Mouse (Mus musculus): ENCODE results near the gene Slc1a7. TPM values are rescaled to one million over a fixed set of nuclear protein-coding genes. Genes with fewer than 3 reads are reported as not detected.

Slc1a7 gene
- total and polyA plus RNA-seq, 2 experiments = 0.04 to 0.09 TPM

GRCm38 (mm10) chr4:108005328-108005727 is 37.2 kb downstream of the Slc1a7 start:
- Histone ChIP-seq H3K4me3 (ENCODE audit: insufficient read depth, low read depth, low read length) (no peak overlapping the region), H3K36me3 (ENCODE audit: control insufficient read depth, insufficient read depth, low read length) (no peaks in the 10 kb centered on the region), H3K4me1 (ENCODE audit: control insufficient read depth, insufficient read depth, low read length) (no peaks in the 10 kb centered on the region), H3K9ac (ENCODE audit: low read depth, low read length) (no peak overlapping the region), H3K79me2 (ENCODE audit: control insufficient read depth, insufficient read depth, low read length) (no peaks in the 10 kb centered on the region), H3K27ac (replicated peaks; ENCODE audit: insufficient read depth, low read depth, low read length) (no peak overlapping the region), H3K27me3 (ENCODE audit: control insufficient read depth, insufficient read depth, low read length) (no peaks in the 10 kb centered on the region)
- DNase-seq (ENCODE audit: extremely low read depth, low read depth, low spot score) = no peak
- 62% methylated on average over 7 of the region's 7 CpGs for WGBS
- TF ChIP-seq CTCF (IDR thresholded peaks at IDR 0.05; ENCODE audit: low read depth, low read length) = no peak
- TF ChIP-seq POLR2A (IDR thresholded peaks at IDR 0.05; ENCODE audit: extremely low read depth, insufficient read depth, low read length) = no peak

GRCm38 (mm10) chr4:108007532-108008103 is 39.5 kb downstream of the Slc1a7 start:
- WGBS = 79% methylated on average over 7 of the region's 7 CpGs
- TF ChIP-seq POLR2A (IDR thresholded peaks at IDR 0.05; ENCODE audit: extremely low read depth, insufficient read depth, low read length) (no peak), CTCF (IDR thresholded peaks at IDR 0.05; ENCODE audit: low read depth, low read length) (no peak)

GRCm38 (mm10) chr4:108008541-108008940 is 40.4 kb downstream of the Slc1a7 start:
- Histone ChIP-seq H3K4me3 (ENCODE audit: insufficient read depth, low read depth, low read length) (no peak overlapping the region), H3K27ac (replicated peaks; ENCODE audit: insufficient read depth, low read depth, low read length) (no peak overlapping the region), H3K36me3 (ENCODE audit: control insufficient read depth, insufficient read depth, low read length) (no peaks in the 10 kb centered on the region), H3K9ac (ENCODE audit: low read depth, low read length) (no peak overlapping the region), H3K4me1 (ENCODE audit: control insufficient read depth, insufficient read depth, low read length) (no peaks in the 10 kb centered on the region), H3K79me2 (ENCODE audit: control insufficient read depth, insufficient read depth, low read length) (no peaks in the 10 kb centered on the region), H3K27me3 (ENCODE audit: control insufficient read depth, insufficient read depth, low read length) (no peaks in the 10 kb centered on the region)
- WGBS = 86% methylated on average over 8 of the region's 8 CpGs
- TF ChIP-seq CTCF (IDR thresholded peaks at IDR 0.05; ENCODE audit: low read depth, low read length) = no peak
- DNase-seq (ENCODE audit: extremely low read depth, low read depth, low spot score) = no peak

More at GRCm38 (mm10) chr4:108007532-108008103, 39.5 kb downstream of the Slc1a7 start:
- no peaks in the 10 kb centered on the region for H3K4me1 ChIP-seq (ENCODE audit: control insufficient read depth, insufficient read depth, low read length)
- H3K4me3 ChIP-seq (ENCODE audit: insufficient read depth, low read depth, low read length) = no peak overlapping the region
- H3K9ac ChIP-seq (ENCODE audit: low read depth, low read length) = no peak overlapping the region
- no peaks in the 10 kb centered on the region for H3K36me3 ChIP-seq (ENCODE audit: control insufficient read depth, insufficient read depth, low read length)
- DNase-seq (ENCODE audit: extremely low read depth, low read depth, low spot score) = no peak
- no peaks in the 10 kb centered on the region for H3K27me3 ChIP-seq (ENCODE audit: control insufficient read depth, insufficient read depth, low read length)
- no peak overlapping the region for H3K27ac ChIP-seq (replicated peaks; ENCODE audit: insufficient read depth, low read depth, low read length)
- H3K79me2 ChIP-seq (ENCODE audit: control insufficient read depth, insufficient read depth, low read length) = no peaks in the 10 kb centered on the region

- Histone ChIP-seq H3K9ac (ENCODE audit: low read depth, low read length) (no peak overlapping the region), H3K79me2 (ENCODE audit: control insufficient read depth, insufficient read depth, low read length) (no peaks in the 10 kb centered on the region), H3K36me3 (ENCODE audit: control insufficient read depth, insufficient read depth, low read length) (no peaks in the 10 kb centered on the region), H3K27me3 (ENCODE audit: control insufficient read depth, insufficient read depth, low read length) (no peaks in the 10 kb centered on the region), H3K27ac (replicated peaks; ENCODE audit: insufficient read depth, low read depth, low read length) (no peak overlapping the region), H3K4me3 (ENCODE audit: insufficient read depth, low read depth, low read length) (no peak overlapping the region), H3K4me1 (ENCODE audit: control insufficient read depth, insufficient read depth, low read length) (peaks cover 2% of the 10 kb centered on the region; the same call in 1 of the 2 replicates)
- DNase-seq (ENCODE audit: extremely low read depth, low read depth, low spot score) = no peak
- 91% methylated on average over 2 of the region's 2 CpGs for WGBS
- TF ChIP-seq CTCF (IDR thresholded peaks at IDR 0.05; ENCODE audit: low read depth, low read length) (no peak), POLR2A (IDR thresholded peaks at IDR 0.05; ENCODE audit: extremely low read depth, insufficient read depth, low read length) (no peak)
Measured at GRCm38 (mm10) chr4:108014466-108014865, 46.3 kb downstream of the Slc1a7 start.

DNA sequence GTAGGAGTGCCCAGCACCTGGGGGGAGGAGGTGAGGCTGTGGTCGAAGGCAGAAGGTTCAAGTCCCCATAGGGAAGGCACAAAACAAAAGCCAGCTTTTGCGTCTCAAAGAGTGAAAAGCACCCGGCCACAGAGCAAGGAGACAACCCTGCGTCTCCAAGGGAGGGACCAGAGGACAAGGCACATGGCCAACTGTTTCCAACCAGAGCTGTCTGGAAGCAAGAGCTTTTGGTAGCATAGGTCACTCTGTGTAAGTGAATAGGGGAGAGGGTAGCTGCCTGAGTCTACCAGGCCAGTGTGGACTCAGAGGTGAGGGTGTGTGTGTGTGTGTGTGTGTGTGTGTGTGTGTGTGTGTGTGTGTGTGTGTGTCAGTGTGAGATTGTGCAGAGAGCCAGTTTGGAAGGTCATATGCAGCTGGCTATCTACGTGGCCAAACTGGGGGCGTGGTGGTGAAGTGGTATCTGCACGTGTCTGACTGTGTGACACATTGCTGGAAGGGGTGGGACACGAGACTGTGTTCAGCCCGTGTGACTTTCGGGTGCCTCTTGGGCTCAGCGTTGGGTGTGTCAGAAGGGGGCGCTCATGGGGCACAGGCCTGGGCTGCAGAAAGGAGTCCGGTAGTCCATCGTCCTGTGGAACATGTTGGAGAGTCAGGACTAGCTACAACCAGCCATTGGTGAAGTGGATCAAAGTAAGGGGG is 47.1 kb downstream of the Slc1a7 start:
- Histone ChIP-seq H3K9ac (ENCODE audit: low read depth, low read length) (no peak overlapping the region), H3K4me3 (ENCODE audit: insufficient read depth, low read depth, low read length) (no peak overlapping the region), H3K27me3 (ENCODE audit: control insufficient read depth, insufficient read depth, low read length) (no peaks in the 10 kb centered on the region), H3K36me3 (ENCODE audit: control insufficient read depth, insufficient read depth, low read length) (no peaks in the 10 kb centered on the region), H3K4me1 (ENCODE audit: control insufficient read depth, insufficient read depth, low read length) (peaks cover 2% of the 10 kb centered on the region; the same call in 1 of the 2 replicates), H3K27ac (replicated peaks; ENCODE audit: insufficient read depth, low read depth, low read length) (no peak overlapping the region), H3K79me2 (ENCODE audit: control insufficient read depth, insufficient read depth, low read length) (no peaks in the 10 kb centered on the region)
- no peak for TF ChIP-seq POLR2A (IDR thresholded peaks at IDR 0.05; ENCODE audit: extremely low read depth, insufficient read depth, low read length)
- TF ChIP-seq CTCF (IDR thresholded peaks at IDR 0.05; ENCODE audit: low read depth, low read length) = peak; percentile 75
- 54% methylated on average over 14 of the region's 14 CpGs for WGBS
- peak; percentile 69 for DNase-seq (ENCODE audit: extremely low read depth, low read depth, low spot score)

DNA sequence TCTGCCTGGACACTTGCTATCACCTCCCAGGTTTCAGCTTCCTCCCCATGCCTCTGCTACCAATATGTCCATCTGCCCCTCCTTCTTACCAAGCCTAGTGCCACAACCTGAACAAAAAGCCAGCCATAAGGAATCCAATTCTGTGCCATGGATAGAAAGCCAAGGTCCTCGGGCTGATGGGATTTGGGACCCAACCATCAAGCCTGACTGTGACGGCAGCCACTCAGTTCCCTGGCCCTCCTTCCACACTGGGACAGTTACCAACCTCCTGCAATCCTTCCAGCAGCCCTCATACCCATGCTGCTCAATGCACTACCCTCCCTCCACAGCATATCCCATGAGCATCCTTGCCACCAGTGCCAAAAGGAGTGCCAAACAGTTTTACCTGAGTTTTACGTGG is 48.2 kb downstream of the Slc1a7 start:
- WGBS = 80% methylated on average over 3 of the region's 3 CpGs
- TF ChIP-seq CTCF (IDR thresholded peaks at IDR 0.05; ENCODE audit: low read depth, low read length) = no peak
- no peak for TF ChIP-seq POLR2A (IDR thresholded peaks at IDR 0.05; ENCODE audit: extremely low read depth, insufficient read depth, low read length)
- Histone ChIP-seq H3K4me1 (ENCODE audit: control insufficient read depth, insufficient read depth, low read length) (peaks cover 2% of the 10 kb centered on the region; the same call in 1 of the 2 replicates), H3K4me3 (ENCODE audit: insufficient read depth, low read depth, low read length) (no peak overlapping the region), H3K9ac (ENCODE audit: low read depth, low read length) (no peak overlapping the region), H3K79me2 (ENCODE audit: control insufficient read depth, insufficient read depth, low read length) (no peaks in the 10 kb centered on the region), H3K27me3 (ENCODE audit: control insufficient read depth, insufficient read depth, low read length) (no peaks in the 10 kb centered on the region), H3K27ac (replicated peaks; ENCODE audit: insufficient read depth, low read depth, low read length) (no peak overlapping the region), H3K36me3 (ENCODE audit: control insufficient read depth, insufficient read depth, low read length) (no peaks in the 10 kb centered on the region)
- no peak for DNase-seq (ENCODE audit: extremely low read depth, low read depth, low spot score)

Data from liver, adult 2 months (tissue).